Mouse (Mus musculus): Measurements from ENCODE around the gene Padi1. TPM values are rescaled to one million over a fixed set of nuclear protein-coding genes. Genes with fewer than 3 reads are reported as not detected.

Padi1 gene
- polyA plus RNA-seq, 1 experiment from 2014 or later, result 0.28 TPM

DNA sequence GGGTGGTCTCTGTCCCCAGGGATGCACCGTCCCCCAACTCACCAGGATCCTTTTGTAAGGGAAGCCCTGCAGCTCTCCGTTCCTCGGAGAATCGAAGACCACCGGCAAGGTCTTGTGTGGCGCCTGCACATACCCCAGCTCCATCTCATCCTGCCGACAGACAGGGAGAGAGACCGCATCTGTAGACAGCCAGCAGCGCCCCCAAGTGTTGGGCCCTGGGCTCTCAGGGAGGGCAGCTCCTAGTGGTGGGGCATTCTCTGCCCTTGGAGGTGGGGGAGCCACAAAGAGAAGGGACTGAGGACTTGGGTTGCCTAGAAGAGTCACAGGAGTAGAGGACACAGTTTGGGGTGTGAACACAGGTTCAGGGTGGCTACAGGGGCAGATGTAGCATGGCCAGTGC, 51.8 kb downstream of the Padi1 start:
- ATAC-seq (ENCODE audit: insufficient number of reproducible peaks, low FRiP score, low TSS enrichment, low read depth), result no peak
- H3K4me1 ChIP-seq (ENCODE audit: control insufficient read depth, insufficient read depth, low read length), result peaks cover 3% of the 10 kb centered on the region; the same call in 1 of the 2 replicates
- H3K4me2 ChIP-seq (ENCODE audit: low read depth, severe bottlenecking), result no peak overlapping the region
- H3K27ac ChIP-seq (replicated peaks; ENCODE audit: low read depth, low read length), result no peak overlapping the region
- H3K9ac ChIP-seq (ENCODE audit: low read length), result no peak overlapping the region
- no peak overlapping the region for H3K4me3 ChIP-seq (ENCODE audit: low read depth, low read length)
- DNase-seq (ENCODE audit: low spot score), result no peak
- H3K36me3 ChIP-seq (ENCODE audit: control insufficient read depth, insufficient read depth, low read length), result no peaks in the 10 kb centered on the region
- no peaks in the 10 kb centered on the region; the same call in 1 of the 2 replicates for H3K9me3 ChIP-seq (ENCODE audit: control insufficient read depth, low read length)
- 63% methylated on average over 9 of the region's 9 CpGs for WGBS
- H3K27me3 ChIP-seq (ENCODE audit: control insufficient read depth, insufficient read depth, low read length), result no peaks in the 10 kb centered on the region

DNA sequence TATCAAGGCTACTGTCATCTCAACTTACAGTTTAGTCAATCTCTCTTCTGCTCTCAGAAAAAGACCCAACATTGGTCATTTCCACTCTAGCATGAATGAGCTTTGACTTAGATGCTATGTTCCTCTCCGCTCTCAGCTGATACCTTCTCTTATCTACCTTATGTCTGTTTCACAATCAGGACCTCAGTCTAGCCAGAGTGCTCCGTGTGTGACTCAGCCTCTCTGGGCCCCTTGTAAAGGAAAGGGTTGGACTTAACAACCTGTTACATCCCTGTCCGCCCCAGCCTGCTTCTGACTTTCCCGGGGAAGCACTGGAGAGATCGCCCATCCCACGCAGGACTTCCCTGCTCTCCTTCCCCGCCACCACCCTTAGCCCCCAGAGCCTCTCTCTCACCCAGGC, 53.0 kb downstream of the Padi1 start:
- H3K9me3 ChIP-seq (ENCODE audit: control insufficient read depth, low read length), result no peaks in the 10 kb centered on the region; the same call in 1 of the 2 replicates
- H3K36me3 ChIP-seq (ENCODE audit: control insufficient read depth, insufficient read depth, low read length), result no peaks in the 10 kb centered on the region
- no peak overlapping the region for H3K4me3 ChIP-seq (ENCODE audit: low read depth, low read length)
- H3K9ac ChIP-seq (ENCODE audit: low read length), result no peak overlapping the region
- no peak overlapping the region for H3K4me2 ChIP-seq (ENCODE audit: low read depth, severe bottlenecking)
- 90% methylated on average over 7 of the region's 7 CpGs for WGBS
- H3K27me3 ChIP-seq (ENCODE audit: control insufficient read depth, insufficient read depth, low read length), result no peaks in the 10 kb centered on the region
- no peak overlapping the region for H3K27ac ChIP-seq (replicated peaks; ENCODE audit: low read depth, low read length)
- H3K4me1 ChIP-seq (ENCODE audit: control insufficient read depth, insufficient read depth, low read length), result peaks cover 3% of the 10 kb centered on the region; the same call in 1 of the 2 replicates
- DNase-seq (ENCODE audit: low spot score), result no peak
- no peak for ATAC-seq (ENCODE audit: insufficient number of reproducible peaks, low FRiP score, low TSS enrichment, low read depth)

DNA sequence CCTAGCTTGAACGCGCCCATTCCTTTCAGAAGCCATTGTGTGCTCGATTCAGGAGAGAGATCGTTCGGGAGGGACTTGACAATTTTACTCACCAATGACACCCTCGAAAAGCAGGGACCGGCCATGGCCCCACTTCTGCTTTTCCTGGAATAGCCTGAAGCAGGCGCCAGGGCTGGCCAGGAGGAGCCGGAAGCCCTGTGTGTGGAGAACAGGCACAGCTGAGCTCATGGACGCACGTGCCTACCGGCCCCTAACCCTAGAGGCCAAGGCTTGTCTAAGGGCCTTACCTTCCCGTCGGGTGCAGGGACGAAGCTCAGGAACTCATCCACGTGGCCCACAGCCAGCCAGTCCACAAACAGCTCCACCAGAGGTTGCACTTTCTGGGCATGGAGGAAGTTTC, 54.5 kb downstream of the Padi1 start:
- no peak for ATAC-seq (ENCODE audit: insufficient number of reproducible peaks, low FRiP score, low TSS enrichment, low read depth)
- Histone ChIP-seq H3K4me3 (ENCODE audit: low read depth, low read length) (no peak overlapping the region), H3K27me3 (ENCODE audit: control insufficient read depth, insufficient read depth, low read length) (no peaks in the 10 kb centered on the region), H3K36me3 (ENCODE audit: control insufficient read depth, insufficient read depth, low read length) (no peaks in the 10 kb centered on the region), H3K9ac (ENCODE audit: low read length) (no peak overlapping the region), H3K27ac (replicated peaks; ENCODE audit: low read depth, low read length) (no peak overlapping the region), H3K4me1 (ENCODE audit: control insufficient read depth, insufficient read depth, low read length) (peaks cover 3% of the 10 kb centered on the region; the same call in 1 of the 2 replicates), H3K9me3 (ENCODE audit: control insufficient read depth, low read length) (no peaks in the 10 kb centered on the region; the same call in 1 of the 2 replicates), H3K4me2 (ENCODE audit: low read depth, severe bottlenecking) (no peak overlapping the region)
- no peak for DNase-seq (ENCODE audit: low spot score)
- WGBS, result 83% methylated on average over 16 of the region's 16 CpGs

DNA sequence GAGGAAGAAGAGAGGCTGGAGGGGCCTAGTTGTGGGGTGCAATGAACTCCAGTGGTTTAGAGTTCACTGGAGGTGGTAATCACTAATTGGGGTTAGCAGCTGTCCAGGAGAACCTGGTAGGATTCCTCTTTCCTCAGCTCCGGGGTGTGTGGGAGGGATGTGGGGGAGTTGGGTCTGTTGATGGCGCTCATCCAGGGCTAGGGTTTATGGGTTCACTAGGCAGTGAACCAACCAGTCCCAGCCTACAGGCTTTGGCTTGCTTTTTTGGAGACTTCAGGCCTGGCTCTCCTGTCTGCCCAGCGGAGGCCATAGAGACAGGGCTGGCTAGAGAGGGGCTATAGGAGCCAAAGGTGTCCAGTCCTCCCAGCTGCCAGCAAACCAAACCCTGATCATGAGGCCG, 55.6 kb downstream of the Padi1 start:
- no peak for ATAC-seq (ENCODE audit: insufficient number of reproducible peaks, low FRiP score, low TSS enrichment, low read depth)
- no peaks in the 10 kb centered on the region; the same call in 1 of the 2 replicates for H3K9me3 ChIP-seq (ENCODE audit: control insufficient read depth, low read length)
- no peak overlapping the region for H3K27ac ChIP-seq (replicated peaks; ENCODE audit: low read depth, low read length)
- no peaks in the 10 kb centered on the region for H3K36me3 ChIP-seq (ENCODE audit: control insufficient read depth, insufficient read depth, low read length)
- DNase-seq (ENCODE audit: low spot score), result no peak
- H3K4me1 ChIP-seq (ENCODE audit: control insufficient read depth, insufficient read depth, low read length), result peaks cover 3% of the 10 kb centered on the region; the same call in 1 of the 2 replicates
- H3K9ac ChIP-seq (ENCODE audit: low read length), result no peak overlapping the region; the same call in 1 of the 2 replicates
- 82% methylated on average over 4 of the region's 4 CpGs for WGBS
- H3K27me3 ChIP-seq (ENCODE audit: control insufficient read depth, insufficient read depth, low read length), result no peaks in the 10 kb centered on the region
- H3K4me3 ChIP-seq (ENCODE audit: low read depth, low read length), result no peak overlapping the region
- H3K4me2 ChIP-seq (ENCODE audit: low read depth, severe bottlenecking), result no peak overlapping the region

DNA sequence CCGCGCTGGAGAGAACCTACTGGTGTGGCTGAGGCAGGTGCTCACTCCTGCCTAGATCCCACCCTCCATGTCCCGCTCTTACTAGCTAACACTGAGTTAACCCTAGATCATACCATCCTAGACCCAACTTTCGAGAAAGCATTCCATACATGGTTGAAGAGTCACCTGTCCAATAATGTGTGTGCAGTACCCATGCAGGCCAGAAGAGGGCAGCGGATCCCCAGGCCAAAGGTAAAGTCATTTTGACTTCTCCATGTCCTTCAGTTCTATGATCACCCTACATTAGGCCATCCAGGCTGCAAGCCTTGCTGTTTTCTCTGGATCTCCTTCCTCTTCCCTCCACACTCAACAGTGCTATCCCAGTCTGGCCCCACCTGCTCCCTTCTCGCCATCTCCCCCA, 56.6 kb downstream of the Padi1 start:
- 0 out of 2 replicates have a peak, but pooled peaks have one; percentile 52 for ATAC-seq (ENCODE audit: insufficient number of reproducible peaks, low FRiP score, low TSS enrichment, low read depth)
- H3K9me3 ChIP-seq (ENCODE audit: control insufficient read depth, low read length), result no peaks in the 10 kb centered on the region; the same call in 1 of the 2 replicates
- DNase-seq (ENCODE audit: low spot score), result peak; percentile 87
- H3K4me2 ChIP-seq (ENCODE audit: low read depth, severe bottlenecking), result no peak overlapping the region
- H3K36me3 ChIP-seq (ENCODE audit: control insufficient read depth, insufficient read depth, low read length), result no peaks in the 10 kb centered on the region
- 36% methylated on average over 6 of the region's 6 CpGs for WGBS
- H3K9ac ChIP-seq (ENCODE audit: low read length), result no peak overlapping the region
- H3K27ac ChIP-seq (replicated peaks; ENCODE audit: low read depth, low read length), result no peak overlapping the region
- H3K4me1 ChIP-seq (ENCODE audit: control insufficient read depth, insufficient read depth, low read length), result peaks cover 3% of the 10 kb centered on the region; the same call in 1 of the 2 replicates
- no peaks in the 10 kb centered on the region for H3K27me3 ChIP-seq (ENCODE audit: control insufficient read depth, insufficient read depth, low read length)
- H3K4me3 ChIP-seq (ENCODE audit: low read depth, low read length), result no peak overlapping the region

DNA sequence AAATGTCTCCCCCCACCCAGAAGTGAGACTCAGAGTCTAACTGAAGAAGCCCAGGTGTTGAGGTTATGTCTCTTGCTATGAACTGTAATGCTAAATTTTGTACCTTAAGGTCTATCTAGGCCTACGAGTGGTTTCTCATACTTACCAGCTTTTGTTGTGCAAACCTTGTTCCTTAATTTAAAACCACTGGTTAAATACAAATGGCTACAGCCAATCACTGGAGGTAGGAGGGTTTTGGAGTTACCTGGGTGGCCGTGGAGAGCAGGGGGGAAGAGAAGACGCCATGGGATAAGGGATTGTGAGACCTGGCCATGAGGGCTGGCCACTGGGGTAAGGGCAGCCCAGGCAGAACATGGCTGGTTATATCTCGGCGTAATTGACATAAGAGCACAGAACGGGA, 57.3 kb downstream of the Padi1 start:
- ATAC-seq (ENCODE audit: insufficient number of reproducible peaks, low FRiP score, low TSS enrichment, low read depth), result no peak
- Histone ChIP-seq H3K4me1 (ENCODE audit: control insufficient read depth, insufficient read depth, low read length) (peaks cover 3% of the 10 kb centered on the region; the same call in 1 of the 2 replicates), H3K4me2 (ENCODE audit: low read depth, severe bottlenecking) (no peak overlapping the region), H3K9ac (ENCODE audit: low read length) (no peak overlapping the region), H3K27ac (replicated peaks; ENCODE audit: low read depth, low read length) (no peak overlapping the region), H3K9me3 (ENCODE audit: control insufficient read depth, low read length) (no peaks in the 10 kb centered on the region; the same call in 1 of the 2 replicates), H3K4me3 (ENCODE audit: low read depth, low read length) (no peak overlapping the region), H3K27me3 (ENCODE audit: control insufficient read depth, insufficient read depth, low read length) (no peaks in the 10 kb centered on the region), H3K36me3 (ENCODE audit: control insufficient read depth, insufficient read depth, low read length) (no peaks in the 10 kb centered on the region)
- no peak for DNase-seq (ENCODE audit: low spot score)
- WGBS, result 81% methylated on average over 6 of the region's 6 CpGs

DNA sequence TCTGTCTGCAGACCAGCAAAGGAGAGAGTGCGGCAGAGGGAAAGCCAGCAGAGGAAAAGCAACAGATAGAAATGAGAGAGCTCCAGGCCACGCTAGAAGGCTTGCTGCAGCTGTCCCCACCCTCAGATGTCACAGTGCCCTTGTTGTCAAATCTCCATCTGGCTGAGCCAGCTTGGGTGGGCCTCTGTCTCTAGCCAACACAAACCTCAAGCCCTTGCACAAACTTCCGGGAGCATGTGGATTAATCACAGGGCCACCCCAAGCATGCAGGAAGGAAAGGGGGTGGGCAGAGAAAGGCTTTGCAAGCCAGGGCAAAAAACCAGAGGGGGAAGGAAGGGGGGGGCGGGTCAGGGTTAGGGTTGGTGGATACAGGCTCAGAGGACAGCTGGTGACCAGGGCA, 58.2 kb downstream of the Padi1 start:
- Histone ChIP-seq H3K27me3 (ENCODE audit: control insufficient read depth, insufficient read depth, low read length) (no peaks in the 10 kb centered on the region), H3K4me3 (ENCODE audit: low read depth, low read length) (no peak overlapping the region), H3K9ac (ENCODE audit: low read length) (no peak overlapping the region), H3K36me3 (ENCODE audit: control insufficient read depth, insufficient read depth, low read length) (no peaks in the 10 kb centered on the region), H3K27ac (replicated peaks; ENCODE audit: low read depth, low read length) (no peak overlapping the region), H3K4me1 (ENCODE audit: control insufficient read depth, insufficient read depth, low read length) (peaks cover 3% of the 10 kb centered on the region; the same call in 1 of the 2 replicates), H3K9me3 (ENCODE audit: control insufficient read depth, low read length) (no peaks in the 10 kb centered on the region; the same call in 1 of the 2 replicates), H3K4me2 (ENCODE audit: low read depth, severe bottlenecking) (no peak overlapping the region)
- no peak for ATAC-seq (ENCODE audit: insufficient number of reproducible peaks, low FRiP score, low TSS enrichment, low read depth)
- 85% methylated on average over 4 of the region's 4 CpGs for WGBS
- no peak for DNase-seq (ENCODE audit: low spot score)

DNA sequence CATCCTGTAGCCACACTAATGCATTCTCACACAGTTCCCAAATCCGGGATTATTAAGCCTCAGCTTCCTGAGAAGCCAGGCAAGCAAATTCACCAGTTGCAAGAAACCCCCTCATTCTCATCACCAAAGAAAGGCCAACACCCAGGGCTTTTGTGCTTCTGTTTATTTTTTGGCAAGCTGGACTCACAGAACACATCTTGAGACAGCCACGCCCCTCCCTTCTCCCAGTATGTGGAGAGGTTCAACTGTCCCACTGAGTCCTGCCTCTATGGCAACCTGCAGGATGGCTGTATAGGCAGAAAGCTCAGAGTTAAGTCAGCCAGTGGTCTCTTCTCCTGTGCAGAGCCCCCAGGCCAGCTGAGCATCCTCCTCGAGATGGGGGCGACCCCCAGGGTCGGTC, 60.4 kb downstream of the Padi1 start:
- Histone ChIP-seq H3K4me1 (ENCODE audit: control insufficient read depth, insufficient read depth, low read length) (peaks cover 3% of the 10 kb centered on the region; the same call in 1 of the 2 replicates), H3K9ac (ENCODE audit: low read length) (no peak overlapping the region), H3K36me3 (ENCODE audit: control insufficient read depth, insufficient read depth, low read length) (no peaks in the 10 kb centered on the region), H3K4me2 (ENCODE audit: low read depth, severe bottlenecking) (no peak overlapping the region), H3K9me3 (ENCODE audit: control insufficient read depth, low read length) (no peaks in the 10 kb centered on the region), H3K4me3 (ENCODE audit: low read depth, low read length) (no peak overlapping the region), H3K27me3 (ENCODE audit: control insufficient read depth, insufficient read depth, low read length) (no peaks in the 10 kb centered on the region), H3K27ac (replicated peaks; ENCODE audit: low read depth, low read length) (no peak overlapping the region)
- 75% methylated on average over 5 of the region's 5 CpGs for WGBS
- ATAC-seq (ENCODE audit: insufficient number of reproducible peaks, low FRiP score, low TSS enrichment, low read depth), result no peak
- DNase-seq (ENCODE audit: low spot score), result no peak
